8 mouse cellular contexts compared by ENCODE assay signal in the genomic region with DNA sequence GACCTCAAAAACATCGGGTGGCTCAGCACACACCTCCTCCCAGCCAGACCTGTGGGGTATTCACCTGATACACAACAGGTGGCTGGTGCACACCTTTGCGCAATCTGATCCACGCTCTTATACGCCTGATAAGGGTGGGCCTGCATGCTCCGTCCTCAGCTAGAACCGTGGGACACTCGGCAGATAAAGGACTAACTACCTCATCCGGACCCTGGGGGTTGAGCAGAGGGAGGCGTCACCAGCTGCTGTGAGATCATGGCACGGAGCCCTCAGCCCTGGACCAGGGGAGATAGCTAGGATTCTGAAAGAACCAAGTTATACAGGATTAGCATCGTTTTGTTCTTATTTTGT. TPM values are rescaled to one million over a fixed set of nuclear protein-coding genes. Genes with fewer than 3 reads are reported as not detected.
DNase-seq lines count a peak whose midpoint lies in the region; ATAC-seq and TF ChIP-seq lines count a peak whose summit lies in the region.

A gene (plus strand): TSS at position 73 of the 351 bp plus-strand sequence.

- no peak for TF ChIP-seq CTCF in MEL (IDR thresholded peaks at IDR 0.05 in 2 of 3, conservative IDR thresholded peaks at IDR 0.05 in 1 of 3; ENCODE audit: control insufficient read depth in 1 of 3, insufficient read depth in 1 of 3, low read depth in 2 of 3, low read length in 3 of 3, poor library complexity in 1 of 3, severe bottlenecking in 1 of 3)
- TF ChIP-seq CTCF in bone marrow macrophage, adult 2 months (IDR thresholded peaks at IDR 0.05; ENCODE audit: low read depth, low read length), result peak; percentile 8; the same call in 1 of the 2 replicates

- H3K36me3 ChIP-seq in MEL (ENCODE audit: control insufficient read depth in 1 of 2, insufficient read depth in 2 of 2, low read length in 2 of 2), result peaks cover 3 to 30% of the 10 kb centered on the region in 2 experiments; a peak in 3 of 4 replicates
- H3K36me3 ChIP-seq in forebrain, embryonic 10.5 days (replicated peaks), result peaks cover 4% of the 10 kb centered on the region; the same call in 1 of the 2 replicates
- H3K36me3 ChIP-seq in lung, embryonic 16.5 days (ENCODE audit: control insufficient read depth, insufficient read depth, low read length), result no peaks in the 10 kb centered on the region

- intact Hi-C loops in heart, postnatal 10 days (cut with DNase I), result loop anchor here (2.0 to 10.0 kb wide), 3 partner anchors 43 to 189 kb away; a partner anchor contains a TSS

- WGBS in forebrain, embryonic 10.5 days, result 3% methylated on average over 11 of the region's 11 CpGs
- under 1% methylated on average over 11 of the region's 11 CpGs for WGBS in lung, embryonic 16.5 days

- peak within 1 kb of the TSS; percentile 66 to 75 for H3K4me3 ChIP-seq in MEL (ENCODE audit: control insufficient read depth in 1 of 2, insufficient read depth in 1 of 2, low read depth in 2 of 2, low read length in 2 of 2)
- peak within 1 kb of the TSS; percentile 80 for H3K4me3 ChIP-seq in bone marrow macrophage, adult 2 months (ENCODE audit: insufficient read depth, low read length)
- peak within 1 kb of the TSS; percentile 80 for H3K4me3 ChIP-seq in forebrain, embryonic 10.5 days
- peak within 1 kb of the TSS; percentile 96 for H3K4me3 ChIP-seq in lung, embryonic 16.5 days (ENCODE audit: low read length)

- peak; percentile 63 to 91 for TF ChIP-seq EP300 in MEL (IDR thresholded peaks at IDR 0.05; ENCODE audit: low read depth in 1 of 2, low read length in 2 of 2)

- DNase-seq in MEL (ENCODE audit: low read depth, low spot score), result peak; percentile 94
- peak; percentile 35 for DNase-seq in forebrain, embryonic 10.5 days (ENCODE audit: extremely low spot score, low spot score)
- peak; percentile 73 to 80 for DNase-seq in heart, postnatal 10 days
- DNase-seq in kidney, postnatal 36 days, result peak; percentile 56 to 73
- peak; percentile 61 for DNase-seq in ovary, postnatal 36 days (ENCODE audit: low spot score)
- no peak for DNase-seq in c-Kit-positive CD71-positive TER-119-positive erythroid progenitor cells, embryonic 14.5 days (ENCODE audit: low spot score)

- peak within 1 kb of the TSS; percentile 75 for H3K9ac ChIP-seq in MEL (ENCODE audit: control insufficient read depth, low read depth, low read length, poor library complexity, severe bottlenecking)
- peak within 1 kb of the TSS; percentile 81 for H3K9ac ChIP-seq in lung, embryonic 16.5 days (ENCODE audit: low read length)

- H3K27ac ChIP-seq in MEL (ENCODE audit: control insufficient read depth, low read depth, low read length), result peak within 1 kb of the TSS; percentile 92
- peak within 1 kb of the TSS; percentile 88 for H3K27ac ChIP-seq in bone marrow macrophage, adult 2 months (ENCODE audit: insufficient read depth, low read depth, low read length)
- H3K27ac ChIP-seq in forebrain, embryonic 10.5 days, result peak within 1 kb of the TSS; percentile 94
- peak within 1 kb of the TSS; percentile 86 for H3K27ac ChIP-seq in lung, embryonic 16.5 days (ENCODE audit: low read length)

- ATAC-seq in lung, embryonic 16.5 days (ENCODE audit: low read depth), result peak; percentile 13

- no peak for TF ChIP-seq RAD21 in MEL (IDR thresholded peaks at IDR 0.05; ENCODE audit: low read depth, low read length)

- peak within 1 kb of the TSS; percentile 82 for H3K4me2 ChIP-seq in lung, embryonic 16.5 days (ENCODE audit: low read depth, low read length)

- H3K4me1 ChIP-seq in MEL (ENCODE audit: control insufficient read depth in 1 of 2, insufficient read depth in 2 of 2, low read length in 2 of 2), result peaks cover 19 to 20% of the 10 kb centered on the region in 2 experiments
- H3K4me1 ChIP-seq in bone marrow macrophage, adult 2 months (ENCODE audit: control insufficient read depth, insufficient read depth, low read length), result peaks cover 17% of the 10 kb centered on the region
- peaks cover 37% of the 10 kb centered on the region for H3K4me1 ChIP-seq in forebrain, embryonic 10.5 days
- H3K4me1 ChIP-seq in lung, embryonic 16.5 days (replicated peaks; ENCODE audit: control insufficient read depth, insufficient read depth, low read length), result peaks cover 14% of the 10 kb centered on the region

- TF ChIP-seq POLR2A in MEL (IDR thresholded peaks at IDR 0.05; ENCODE audit: control insufficient read depth in 1 of 2, insufficient read depth in 1 of 2, low read depth in 1 of 2, low read length in 2 of 2, poor library complexity in 1 of 2), result no peak
- no peak for TF ChIP-seq POLR2A in bone marrow macrophage, adult 2 months (IDR thresholded peaks at IDR 0.05; ENCODE audit: borderline replicate concordance, low read depth, low read length)

- H3K27me3 ChIP-seq in MEL (ENCODE audit: control insufficient read depth in 1 of 2, insufficient read depth in 2 of 2, low read length in 2 of 2), result no peaks in the 10 kb centered on the region
- no peaks in the 10 kb centered on the region for H3K27me3 ChIP-seq in forebrain, embryonic 10.5 days (ENCODE audit: poor library complexity, severe bottlenecking)
- no peaks in the 10 kb centered on the region for H3K27me3 ChIP-seq in lung, embryonic 16.5 days (ENCODE audit: control insufficient read depth, insufficient read depth, low read depth, low read length)

- H3K79me2 ChIP-seq in MEL (ENCODE audit: control insufficient read depth, insufficient read depth, low read length, poor library complexity), result peaks cover 38% of the 10 kb centered on the region

- no peaks in the 10 kb centered on the region for H3K9me3 ChIP-seq in MEL (replicated peaks; ENCODE audit: insufficient read depth, low read length)
- no peaks in the 10 kb centered on the region for H3K9me3 ChIP-seq in forebrain, embryonic 10.5 days
- H3K9me3 ChIP-seq in lung, embryonic 16.5 days (ENCODE audit: control insufficient read depth, low read length), result no peaks in the 10 kb centered on the region

TF ChIP-seq in MEL, 35 proteins besides CTCF, POLR2A, EP300 and RAD21 (continues in another document):
- TF ChIP-seq MYC (IDR thresholded peaks at IDR 0.05; ENCODE audit: low read depth, low read length) (peak; percentile 73), TCF12 (IDR thresholded peaks at IDR 0.05; ENCODE audit: low read depth, low read length) (peak; percentile 92), MXI1 (IDR thresholded peaks at IDR 0.05; ENCODE audit: low read depth, low read length) (peak; percentile 67), SIN3A (IDR thresholded peaks at IDR 0.05; ENCODE audit: low read length) (peak; percentile 68), USF2 (IDR thresholded peaks at IDR 0.05; ENCODE audit: borderline replicate concordance in 1 of 2, insufficient read depth in 1 of 2, low read depth in 1 of 2, low read length in 2 of 2) (no peak), ELF1 (IDR thresholded peaks at IDR 0.05; ENCODE audit: low read depth, low read length) (no peak), ZMIZ1 (IDR thresholded peaks at IDR 0.05; ENCODE audit: low read depth, low read length) (no peak), HCFC1 (IDR thresholded peaks at IDR 0.05; ENCODE audit: low read depth, low read length) (no peak; the same call in 1 of the 2 replicates), USF1 (IDR thresholded peaks at IDR 0.05; ENCODE audit: low read depth, low read length) (no peak), NELFE (IDR thresholded peaks at IDR 0.05; ENCODE audit: low read depth, low read length) (no peak), ZNF384 (IDR thresholded peaks at IDR 0.05; ENCODE audit: low read depth, low read length) (no peak), KAT2A (conservative IDR thresholded peaks at IDR 0.05; ENCODE audit: low read depth, low read length) (no peak), CHD1 (IDR thresholded peaks at IDR 0.05; ENCODE audit: low read depth, low read length) (no peak), UBTF (IDR thresholded peaks at IDR 0.05; ENCODE audit: borderline replicate concordance, insufficient read depth, low read depth, low read length) (peak; percentile 64; the same call in 1 of the 2 replicates), CHD2 (IDR thresholded peaks at IDR 0.05; ENCODE audit: low read length) (no peak), MEF2A (IDR thresholded peaks at IDR 0.05; ENCODE audit: extremely low read depth, insufficient replicate concordance, low read depth, low read length, poor library complexity, severe bottlenecking) (no peak), ZKSCAN1 (IDR thresholded peaks at IDR 0.05; ENCODE audit: low read depth, low read length) (no peak), GABPA (IDR thresholded peaks at IDR 0.05; ENCODE audit: low read depth, low read length) (no peak), MAZ (IDR thresholded peaks at IDR 0.05; ENCODE audit: low read depth, low read length) (peak; percentile 60; the same call in 1 of the 2 replicates), NRF1 (IDR thresholded peaks at IDR 0.05; ENCODE audit: insufficient read depth, low read depth, low read length, poor library complexity, severe bottlenecking) (no peak), MYB (IDR thresholded peaks at IDR 0.05; ENCODE audit: low read depth, low read length) (peak; percentile 34), SMC3 (IDR thresholded peaks at IDR 0.05; ENCODE audit: low read depth, low read length) (no peak), ETS1 (IDR thresholded peaks at IDR 0.05; ENCODE audit: low read depth, low read length) (peak; percentile 97), TAL1 (IDR thresholded peaks at IDR 0.05; ENCODE audit: low read length) (peak; percentile 80), JUND (IDR thresholded peaks at IDR 0.05; ENCODE audit: low read depth, low read length) (no peak), MAX (IDR thresholded peaks at IDR 0.05; ENCODE audit: low read length) (no peak), BHLHE40 (IDR thresholded peaks at IDR 0.05; ENCODE audit: borderline replicate concordance, low read depth, low read length) (no peak), ZC3H11A (IDR thresholded peaks at IDR 0.05; ENCODE audit: low read depth, low read length) (no peak), TBP (IDR thresholded peaks at IDR 0.05; ENCODE audit: low read depth, low read length) (peak; percentile 44; the same call in 1 of the 2 replicates), RCOR1 (IDR thresholded peaks at IDR 0.05; ENCODE audit: low read depth, low read length) (no peak; the same call in 1 of the 2 replicates), MAFK (IDR thresholded peaks at IDR 0.05; ENCODE audit: borderline replicate concordance, low read depth, low read length) (no peak), E2F4 (IDR thresholded peaks at IDR 0.05; ENCODE audit: borderline replicate concordance, low read depth, low read length) (no peak)

RNA-seq across cellular contexts. Expression of the gene that starts here (rescaled TPM):
- 0.04 TPM in 1 of 2 replicates, not detected in the other for total RNA-seq in MEL (2012; rRNA removed)
- not detected for polyA plus RNA-seq in MEL (2012; ENCODE audit: insufficient read depth in 1 of 2, insufficient read length in 2 of 2, low read depth in 1 of 2, low replicate concordance in 2 of 2, missing spikeins in 1 of 2)
- polyA plus RNA-seq in bone marrow macrophage, adult 2 months (2012; ENCODE audit: insufficient read depth, insufficient read length, missing spikeins), result not detected in 2 replicates
- polyA plus RNA-seq in forebrain, embryonic 10.5 days (2016; fragmentation: Nextera tagmentation; extraction: Ambion mirVana), result not detected in 2 replicates
- 1 to 10 TPM in 1 of 2 experiments, under 1 TPM in 1; 0.31 to 1.3 TPM for total RNA-seq in heart, postnatal 10 days (2021)
- polyA plus RNA-seq in lung, embryonic 16.5 days (2015; fragmentation: Nextera tagmentation; extraction: Ambion mirVana), result not detected in 2 replicates

Comparison
In these comparisons a context has a peak if more than half of its experiments do, and no peak if none do; other contexts are left out.
1. Peak in DNase-seq, H3K4me3 ChIP-seq, H3K27ac ChIP-seq and H3K9ac ChIP-seq in MEL; RNA of the gene not detected or under 1 TPM.
2. Peak in DNase-seq, H3K4me3 ChIP-seq and H3K27ac ChIP-seq in forebrain, embryonic 10.5 days; RNA of the gene not detected or under 1 TPM.
3. Peak in ATAC-seq, H3K4me3 ChIP-seq, H3K27ac ChIP-seq, H3K9ac ChIP-seq and H3K4me2 ChIP-seq in lung, embryonic 16.5 days; RNA of the gene not detected or under 1 TPM.